Mouse (Mus musculus): ENCODE data around the gene Ucp1.

Ucp1 gene

GRCm38 (mm10) chr8:83332864-83333263, 42.7 kb downstream of the Ucp1 start:
- no peak for DNase-seq

- DNase-seq = no peak
Observed at GRCm38 (mm10) chr8:83342076-83342475, 51.9 kb downstream of the Ucp1 start.

- no peak for DNase-seq
Observed at GRCm38 (mm10) chr8:83342693-83343092, 52.5 kb downstream of the Ucp1 start.

Measured in liver (tissue).